Mouse (Mus musculus) heart, adult 2 months (tissue): ENCODE results near the gene Cyp4f37.
"Not testable (repeated sequence)": the region's sequence is repeated elsewhere in the genome, so short reads cannot be mapped to it uniquely, and the experiment has no call there.

ENCODE experiments used
- CTCF ChIP-seq: fragments of 200-600 bp; IDR thresholded peaks from 2 replicates; pipeline ENCODE4 v1.8.1; 2022; ENCODE audit warnings: antibody characterized with exemption, mild to moderate bottlenecking, moderate library complexity
- EP300 ChIP-seq: fragments of 200-500 bp; IDR thresholded peaks from 2 replicates; pipeline ENCODE4 v1.6.1; 2011; ENCODE audit warnings: low read depth, low read length, control low read depth; ENCODE audit not compliant: insufficient read depth
- POLR2A ChIP-seq: fragments of 200-500 bp; IDR thresholded peaks from 2 replicates; pipeline ENCODE4 v1.6.1; 2011; ENCODE audit warnings: mild to moderate bottlenecking, low read depth, low read length, control low read depth; ENCODE audit not compliant: insufficient read depth

- TF ChIP-seq EP300, CTCF, POLR2A: not testable (repeated sequence)
Observed at GRCm38 (mm10) chr17:32634242-32634971, 13.3 kb downstream of the Cyp4f37 start.
